Mouse (Mus musculus) embryonic facial prominence, embryonic 15.5 days (tissue): ENCODE results near the gene Gon4l. TPM values are rescaled to one million over a fixed set of nuclear protein-coding genes. Genes with fewer than 3 reads are reported as not detected.
"Not testable (repeated sequence)": the region's sequence is repeated elsewhere in the genome, so short reads cannot be mapped to it uniquely, and the experiment has no call there.

Source experiments
- ATAC-seq: fragments of 200-750 bp; cut with Nextera tagmentation; 2 replicates; pipeline ENCODE4 v1.8.0; 2017; ENCODE audit warnings: low read depth, moderate TSS enrichment; ENCODE audit not compliant: insufficient number of reproducible peaks, low FRiP score, low TSS enrichment
- H3K27ac ChIP-seq: fragments of 300-500 bp; sonication (generic); replicated peaks from 2 replicates; pipeline ENCODE4 v1.5.1; 2015; ENCODE audit warnings: mild to moderate bottlenecking, inconsistent platforms
- H3K27me3 ChIP-seq: fragments of 300-500 bp; sonication (generic); 2 replicates; pipeline ENCODE4 v1.6.1; 2015; ENCODE audit warnings: inconsistent platforms
- H3K36me3 ChIP-seq: fragments of 300-500 bp; sonication (generic); 2 replicates; pipeline ENCODE4 v1.6.1; 2015; ENCODE audit warnings: mild to moderate bottlenecking, inconsistent platforms
- H3K4me1 ChIP-seq: fragments of 300-500 bp; sonication (generic); 2 replicates; pipeline ENCODE4 v1.6.1; 2015; ENCODE audit warnings: inconsistent platforms
- H3K4me2 ChIP-seq: fragments of 300-500 bp; sonication (generic); replicated peaks from 2 replicates; pipeline ENCODE4 v1.6.1; 2015; ENCODE audit warnings: mild to moderate bottlenecking, inconsistent platforms
- H3K4me3 ChIP-seq: fragments of 300-500 bp; sonication (generic); replicated peaks from 2 replicates; pipeline ENCODE4 v1.5.1; 2015; ENCODE audit warnings: mild to moderate bottlenecking, inconsistent platforms
- H3K9ac ChIP-seq: fragments of 300-500 bp; sonication (generic); 2 replicates; pipeline ENCODE4 v1.6.1; 2015; ENCODE audit warnings: inconsistent platforms
- H3K9me3 ChIP-seq: fragments of 300-500 bp; sonication (generic); replicated peaks from 2 replicates; pipeline ENCODE4 v1.6.1; 2016; ENCODE audit warnings: inconsistent platforms
- WGBS: fragments of 180-500 bp; shearing (Covaris S2); methylation state at CpG from one replicate; pipeline ENCODE4 v1.1.7; 2015; 5-methylcytosine and 5-hydroxymethylcytosine counted together
- polyA plus RNA-seq: library from polyadenylated mRNA; unstranded; fragments of >200 nt; fragmentation: Nextera tagmentation; extraction: Ambion mirVana; gene quantifications from 2 replicates; pipeline ENCODE4 v1.2.1, GENCODE M21; 2015

The Gon4l gene
- 9.7 and 10.5 TPM in 2 replicates for polyA plus RNA-seq

- H3K27ac ChIP-seq, result peak within 1 kb of the TSS; percentile 68; the same call in 1 of the 2 replicates
- peak within 1 kb of the TSS; percentile 39 for H3K4me3 ChIP-seq
- H3K27me3 ChIP-seq, H3K9ac ChIP-seq, H3K4me1 ChIP-seq, H3K9me3 ChIP-seq: not testable (repeated sequence)
- peak; percentile 71 for ATAC-seq
- H3K4me2 ChIP-seq, result peak within 1 kb of the TSS; percentile 42
- WGBS, result 2% methylated on average over 29 of the region's 39 CpGs
- H3K36me3 ChIP-seq, result peaks cover 10% of the 10 kb centered on the region
Observed at GRCm38 (mm10) chr3:88834951-88835491, at the start of gene Gon4l. Gene Gon4l (plus strand): TSS chr3:88835231.

- H3K9ac ChIP-seq, H3K27ac ChIP-seq, H3K4me1 ChIP-seq, H3K4me2 ChIP-seq, ATAC-seq, H3K36me3 ChIP-seq, H3K9me3 ChIP-seq, H3K4me3 ChIP-seq, H3K27me3 ChIP-seq: not testable (repeated sequence)
- 80% methylated on average over 1 of the region's 4 CpGs for WGBS
Observed at GRCm38 (mm10) chr3:88786323-88786722, 48.7 kb upstream of the Gon4l start.

DNA sequence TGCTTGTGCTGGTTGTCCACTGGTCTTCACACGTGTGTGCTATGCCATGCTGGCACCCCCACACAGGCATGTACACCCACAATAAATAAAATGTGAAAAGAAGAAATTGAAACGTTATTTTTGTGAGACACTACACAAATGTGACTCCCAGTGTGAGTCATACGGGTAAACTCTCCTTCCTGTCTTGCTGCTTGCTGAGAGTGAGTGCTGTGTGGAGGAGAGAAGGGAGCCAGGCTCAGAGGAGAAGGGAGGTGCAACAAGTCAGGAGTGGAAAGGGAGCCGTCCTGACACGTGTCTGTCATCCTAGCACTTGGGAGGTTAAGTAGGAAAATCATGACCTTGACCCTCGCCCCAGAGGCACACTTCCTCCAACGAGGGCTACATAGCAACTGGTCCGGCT is 48.2 kb upstream of the Gon4l start:
- not testable (repeated sequence) for H3K36me3 ChIP-seq, H3K4me2 ChIP-seq, ATAC-seq, H3K9ac ChIP-seq, H3K9me3 ChIP-seq, H3K4me3 ChIP-seq, H3K27ac ChIP-seq, H3K4me1 ChIP-seq, H3K27me3 ChIP-seq
- no CpG with 5 or more reads among the region's 8 CpGs for WGBS

GRCm38 (mm10) chr3:88788033-88788432 is 47.0 kb upstream of the Gon4l start:
- H3K27ac ChIP-seq, H3K4me3 ChIP-seq, H3K9me3 ChIP-seq, ATAC-seq, H3K4me2 ChIP-seq, H3K4me1 ChIP-seq, H3K27me3 ChIP-seq, H3K36me3 ChIP-seq, H3K9ac ChIP-seq: not testable (repeated sequence)
- WGBS, result 91% methylated on average over 3 of the region's 4 CpGs

- not testable (repeated sequence) for H3K4me1 ChIP-seq, ATAC-seq, H3K36me3 ChIP-seq, H3K4me3 ChIP-seq, H3K27ac ChIP-seq, H3K9ac ChIP-seq, H3K9me3 ChIP-seq, H3K27me3 ChIP-seq, H3K4me2 ChIP-seq
- WGBS, result 89% methylated on average over 6 of the region's 6 CpGs
Observed at GRCm38 (mm10) chr3:88797507-88797906, 37.5 kb upstream of the Gon4l start.

DNA sequence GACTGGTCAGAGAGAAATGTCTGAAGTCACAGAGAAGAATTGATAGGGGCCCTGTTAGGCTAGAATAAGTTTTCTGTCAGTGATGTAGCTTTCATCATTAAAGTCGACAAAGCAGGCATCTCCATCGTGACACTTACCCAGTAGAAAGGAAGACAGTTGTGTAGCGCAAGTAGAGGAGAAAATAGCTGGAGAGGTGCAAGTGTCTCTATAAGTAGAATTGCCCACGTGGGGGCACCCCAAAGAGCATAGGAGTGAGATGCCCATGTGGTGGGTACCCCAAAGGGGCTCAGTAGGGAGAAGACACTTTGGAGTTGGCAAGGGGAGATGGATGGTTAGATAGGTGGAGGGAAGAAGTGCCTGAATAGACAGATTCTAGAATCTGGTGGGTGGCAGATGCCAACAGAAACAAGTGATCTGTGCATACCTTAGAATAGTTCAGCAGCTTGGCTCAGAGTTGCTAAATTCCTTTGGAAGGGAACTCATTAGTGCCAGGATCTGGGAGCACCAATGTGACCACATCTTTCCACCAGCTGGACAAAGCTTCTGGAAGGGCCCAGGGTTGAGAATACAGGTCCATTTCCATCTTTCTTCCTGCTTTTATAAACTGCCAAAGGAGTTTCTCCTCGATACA is 31.0 kb upstream of the Gon4l start:
- H3K27me3 ChIP-seq, result no peaks in the 10 kb centered on the region
- H3K36me3 ChIP-seq, result peaks cover 18% of the 10 kb centered on the region; the same call in 1 of the 2 replicates
- H3K4me1 ChIP-seq, result no peaks in the 10 kb centered on the region
- no peak overlapping the region for H3K9ac ChIP-seq
- 89% methylated on average over 5 of the region's 5 CpGs for WGBS
- no peak overlapping the region for H3K27ac ChIP-seq
- H3K4me2 ChIP-seq, result no peak overlapping the region
- H3K4me3 ChIP-seq, result no peak overlapping the region
- no peak for ATAC-seq
- no peaks in the 10 kb centered on the region for H3K9me3 ChIP-seq

- ATAC-seq, result no peak
- WGBS, result 100% methylated on average over 1 of the region's 1 CpGs
Observed at GRCm38 (mm10) chr3:88825710-88826109, 9.3 kb upstream of the Gon4l start.

DNA sequence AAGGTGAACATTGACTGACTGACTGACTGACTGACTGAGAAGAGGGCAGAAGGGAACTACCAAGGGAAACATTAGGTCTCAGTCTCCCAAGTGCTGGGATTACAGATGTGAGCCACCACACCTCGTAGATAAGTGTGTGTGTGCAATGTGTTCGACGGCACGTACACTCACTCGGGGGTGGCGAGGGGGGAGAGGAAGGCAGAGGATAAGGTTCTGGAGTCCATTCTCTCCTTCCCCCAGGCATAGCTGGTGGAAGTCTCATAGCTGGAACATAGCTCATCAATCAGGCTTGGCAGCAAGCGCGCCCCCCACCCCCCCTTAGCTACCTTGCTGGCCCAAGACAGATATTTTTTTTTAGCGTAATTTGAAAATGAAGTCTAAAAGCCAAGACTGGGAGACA is 7.8 kb upstream of the Gon4l start:
- peaks cover 3% of the 10 kb centered on the region; the same call in 1 of the 2 replicates for H3K4me1 ChIP-seq
- 95% methylated on average over 9 of the region's 9 CpGs for WGBS
- no peak overlapping the region for H3K4me3 ChIP-seq
- H3K27ac ChIP-seq, result no peak overlapping the region
- H3K36me3 ChIP-seq, result peaks cover 26% of the 10 kb centered on the region
- ATAC-seq, result no peak
- H3K27me3 ChIP-seq, result no peaks in the 10 kb centered on the region
- H3K4me2 ChIP-seq, result no peak overlapping the region
- no peaks in the 10 kb centered on the region for H3K9me3 ChIP-seq
- no peak overlapping the region for H3K9ac ChIP-seq

More at GRCm38 (mm10) chr3:88825710-88826109, 9.3 kb upstream of the Gon4l start:
- Histone ChIP-seq H3K9ac (no peak overlapping the region), H3K4me2 (no peak overlapping the region), H3K36me3 (peaks cover 30% of the 10 kb centered on the region), H3K4me1 (no peaks in the 10 kb centered on the region), H3K27ac (no peak overlapping the region), H3K9me3 (no peaks in the 10 kb centered on the region), H3K4me3 (no peak overlapping the region), H3K27me3 (no peaks in the 10 kb centered on the region)

- WGBS, result 8% methylated on average over 17 of the region's 28 CpGs
- H3K9ac ChIP-seq, result not testable (repeated sequence)
Observed at GRCm38 (mm10) chr3:88831177-88832121, 3.6 kb upstream of the Gon4l start.

DNA sequence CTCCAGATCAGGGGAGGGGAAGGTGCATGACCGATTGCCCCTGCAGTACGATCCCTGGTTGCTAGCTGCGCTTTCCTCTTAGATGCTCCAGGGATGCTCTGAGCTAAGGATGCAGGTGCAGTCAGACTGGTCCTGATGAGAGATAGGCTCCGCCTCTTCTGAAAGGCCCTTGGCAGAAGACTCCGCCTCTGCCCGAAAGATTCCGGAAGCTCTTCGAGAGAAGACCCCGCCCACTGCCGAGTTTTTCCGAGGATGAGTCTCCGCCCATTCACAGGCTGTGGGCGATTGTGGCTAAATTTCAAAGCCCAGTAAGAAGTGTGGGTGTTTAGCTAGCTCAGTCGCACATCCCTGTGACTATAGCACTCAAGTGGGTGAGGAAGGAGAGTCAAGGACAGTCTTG is 2.6 kb upstream of the Gon4l start:
- 4% methylated on average over 14 of the region's 14 CpGs for WGBS

More at GRCm38 (mm10) chr3:88831177-88832121, 3.6 kb upstream of the Gon4l start:
- H3K4me2 ChIP-seq, result peak overlapping the region; percentile 50
- not testable (repeated sequence) for H3K9me3 ChIP-seq, H3K4me1 ChIP-seq, H3K27me3 ChIP-seq, H3K36me3 ChIP-seq
- ATAC-seq, result peak; percentile 83
- peak overlapping the region; percentile 55 for H3K27ac ChIP-seq
- H3K4me3 ChIP-seq, result peak overlapping the region; percentile 31

GRCm38 (mm10) chr3:88849172-88849571 is 14.1 kb downstream of the Gon4l start:
- peaks cover 34% of the 10 kb centered on the region for H3K36me3 ChIP-seq
- H3K4me3 ChIP-seq, result no peak overlapping the region
- ATAC-seq, result no peak

More for the DNA sequence above, 2.6 kb upstream of the Gon4l start:
- H3K4me2 ChIP-seq, H3K9ac ChIP-seq, H3K4me3 ChIP-seq, H3K36me3 ChIP-seq, H3K4me1 ChIP-seq, H3K27me3 ChIP-seq, H3K9me3 ChIP-seq, H3K27ac ChIP-seq: not testable (repeated sequence)
- ATAC-seq, result peak; percentile 39; the same call in 1 of the 2 replicates

More at GRCm38 (mm10) chr3:88849172-88849571, 14.1 kb downstream of the Gon4l start:
- 88% methylated on average over 4 of the region's 4 CpGs for WGBS
- Histone ChIP-seq H3K9me3 (no peaks in the 10 kb centered on the region), H3K9ac (no peak overlapping the region), H3K4me2 (no peak overlapping the region), H3K27me3 (no peaks in the 10 kb centered on the region), H3K27ac (no peak overlapping the region), H3K4me1 (no peaks in the 10 kb centered on the region)
